Mouse (Mus musculus): Measurements from ENCODE around the gene Esr2. TPM values are rescaled to one million over a fixed set of nuclear protein-coding genes. Genes with fewer than 3 reads are reported as not detected.

Esr2 gene
- polyA plus RNA-seq, 1 experiment from 2014 or later = 0.05 TPM

Other genes with a start within 250 kb of the Esr2 start
- not detected in 2 replicates for gene Tex21, start 69.5 kb upstream of the Esr2 start, polyA plus RNA-seq (2014; fragmentation: Nextera tagmentation; extraction: Ambion mirVana)
- 80.2 and 80.8 TPM in 2 replicates for gene Mthfd1, start 78.0 kb upstream of the Esr2 start, polyA plus RNA-seq (2014; fragmentation: Nextera tagmentation; extraction: Ambion mirVana)
- 3.6 and 5.2 TPM in 2 replicates for gene Akap5, start 147.6 kb upstream of the Esr2 start, polyA plus RNA-seq (2014; fragmentation: Nextera tagmentation; extraction: Ambion mirVana)
- 19.8 and 23.0 TPM in 2 replicates for gene Zbtb25, start 192.3 kb upstream of the Esr2 start, polyA plus RNA-seq (2014; fragmentation: Nextera tagmentation; extraction: Ambion mirVana)
- 8.2 and 8.8 TPM in 2 replicates for gene Zbtb1, start 193.0 kb upstream of the Esr2 start, polyA plus RNA-seq (2014; fragmentation: Nextera tagmentation; extraction: Ambion mirVana)
- 4.4 and 4.5 TPM in 2 replicates for gene Hspa2, start 226.9 kb upstream of the Esr2 start, polyA plus RNA-seq (2014; fragmentation: Nextera tagmentation; extraction: Ambion mirVana)
- 0.35 and 0.56 TPM in 2 replicates for gene Ppp1r36, start 240.3 kb upstream of the Esr2 start, polyA plus RNA-seq (2014; fragmentation: Nextera tagmentation; extraction: Ambion mirVana)